Mouse (Mus musculus): Measurements from ENCODE around the gene Nop53.

DNA sequence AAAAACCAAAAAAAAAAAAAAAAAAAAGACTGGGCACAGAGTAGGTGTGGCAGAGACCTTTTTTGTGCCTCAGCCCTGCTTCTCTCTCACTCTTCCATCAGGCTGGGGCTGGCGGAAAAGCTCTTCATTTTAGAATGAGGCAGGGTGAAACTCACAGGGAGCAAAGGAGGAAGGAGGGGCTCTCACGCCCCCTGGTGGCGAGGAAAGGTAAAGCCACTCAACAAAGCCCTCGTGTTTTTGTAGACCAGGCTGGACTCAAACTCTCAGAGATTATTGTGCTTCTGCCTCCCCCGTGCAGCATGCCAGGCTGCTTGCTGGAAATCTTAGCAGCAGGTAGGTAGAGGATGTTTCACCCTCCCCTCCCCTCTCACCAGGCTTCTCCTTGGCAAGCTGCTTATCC is 28.8 kb upstream of the Nop53 start:
- peak; percentile 87 for TF ChIP-seq CTCF (IDR thresholded peaks at IDR 0.05)
- no peak for TF ChIP-seq POLR2A (IDR thresholded peaks at IDR 0.05; ENCODE audit: insufficient read depth, low read depth, low read length)
- TF ChIP-seq EP300 (IDR thresholded peaks at IDR 0.05; ENCODE audit: insufficient read depth, low read depth, low read length): 0 out of 2 replicates have a peak, but pooled peaks have one; percentile 38

Measured in heart, adult 2 months (tissue).